Mouse (Mus musculus): ENCODE measurements around the gene Ngp.
A peak's percentile ranks its signal among the peaks of the same experiment; 100 is the strongest.

Ngp gene

DNA sequence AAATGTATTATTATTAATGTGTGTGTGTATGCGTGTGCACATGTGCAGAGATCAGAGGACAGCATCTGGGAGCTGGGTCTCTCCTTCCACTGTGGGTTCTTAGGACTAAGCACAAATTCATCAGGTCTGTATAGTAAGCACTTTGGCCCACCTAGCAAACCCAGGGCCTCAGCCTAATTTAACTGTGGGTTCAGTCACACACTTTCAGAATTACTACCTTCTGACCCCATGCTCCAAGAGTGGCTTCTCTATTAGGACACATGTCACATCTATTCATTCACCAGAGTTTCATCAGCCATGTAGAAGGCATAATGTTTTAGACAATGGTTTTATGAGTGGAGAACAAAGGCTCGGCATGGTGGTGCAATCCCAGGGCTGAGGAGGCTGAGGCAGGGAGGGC lies 13.5 kb downstream of the Ngp start:
- no peak for DNase-seq (ENCODE audit: low read depth, low spot score)

DNA sequence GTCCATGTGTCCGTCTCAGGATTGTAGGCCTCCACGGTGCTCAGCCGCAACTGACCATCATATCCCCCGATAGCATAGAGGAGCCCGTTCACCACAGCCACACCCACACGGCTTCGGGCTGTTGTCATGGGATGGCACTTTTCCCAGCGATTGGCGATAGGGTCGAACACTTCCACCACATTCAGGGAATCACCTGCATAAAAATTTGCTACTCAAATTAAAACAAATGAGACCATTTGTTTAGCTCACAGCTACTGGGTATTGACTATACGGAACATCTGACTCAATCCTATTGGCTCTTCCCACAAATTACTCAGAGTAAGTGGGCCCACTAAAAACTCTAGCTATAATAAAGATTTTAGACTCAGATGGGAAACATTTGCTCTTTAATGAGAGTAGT lies 16.5 kb downstream of the Ngp start:
- DNase-seq (ENCODE audit: low read depth, low spot score), result no peak

DNA sequence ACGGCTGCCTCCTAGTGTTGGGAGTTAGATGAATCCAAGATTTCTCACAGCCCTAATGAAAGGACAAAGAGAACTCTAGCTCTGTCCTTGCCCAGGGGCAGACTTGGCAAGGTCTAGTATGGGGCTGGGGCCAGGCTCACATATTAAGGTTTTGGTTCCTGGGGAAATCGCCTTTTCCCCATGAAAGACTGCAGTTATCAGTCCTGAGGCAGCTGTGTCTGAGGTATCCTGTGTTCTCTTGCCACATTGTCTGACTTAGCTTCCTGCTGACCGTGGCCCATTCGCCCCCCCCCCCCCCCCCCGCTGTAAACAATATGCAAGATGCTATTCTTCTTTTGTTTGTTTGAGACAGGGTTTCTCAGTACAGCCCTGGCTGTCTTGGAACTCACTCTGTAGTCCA lies 20.5 kb downstream of the Ngp start:
- no peak for DNase-seq (ENCODE audit: low read depth, low spot score)

DNA sequence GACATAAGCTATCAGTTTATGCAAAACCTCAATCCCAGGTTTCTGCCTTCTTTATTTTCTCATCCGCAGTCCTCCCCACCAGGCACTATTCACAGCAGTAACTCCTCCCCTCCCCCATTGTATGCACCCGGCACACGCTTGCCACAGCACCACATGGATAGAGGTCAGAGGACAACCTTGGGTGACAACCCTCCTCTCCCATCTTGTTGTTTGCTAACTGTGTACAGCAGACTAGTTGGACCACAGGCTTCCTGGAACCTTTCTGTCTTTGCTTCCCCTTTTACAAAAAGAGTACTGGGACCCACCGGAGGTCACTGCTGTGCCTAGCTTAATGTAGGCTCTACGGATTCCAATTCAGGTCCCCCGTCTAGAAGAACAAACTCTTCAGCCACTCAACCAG lies 21.0 kb downstream of the Ngp start:
- no peak for DNase-seq (ENCODE audit: low read depth, low spot score)

DNA sequence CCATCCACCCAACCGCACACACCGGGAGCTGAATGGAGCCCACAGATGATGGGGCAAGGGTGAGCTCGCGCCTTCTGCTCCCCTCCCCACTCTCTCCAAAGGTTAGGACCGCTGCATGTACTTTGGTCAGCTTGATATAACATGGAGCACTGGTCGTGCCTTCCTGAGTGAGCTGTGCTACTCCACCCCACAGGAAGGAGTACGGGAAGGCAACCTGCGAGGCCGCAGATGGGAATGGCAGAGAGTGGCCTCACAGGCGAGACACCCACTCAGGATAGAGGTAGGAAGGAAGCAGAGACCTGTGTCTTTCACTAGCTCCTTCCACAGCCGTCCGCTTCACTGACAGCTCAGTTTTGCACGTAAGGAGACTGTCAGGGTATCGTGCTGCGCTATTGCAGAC lies 28.8 kb downstream of the Ngp start:
- no peak for DNase-seq (ENCODE audit: low read depth, low spot score)

DNA sequence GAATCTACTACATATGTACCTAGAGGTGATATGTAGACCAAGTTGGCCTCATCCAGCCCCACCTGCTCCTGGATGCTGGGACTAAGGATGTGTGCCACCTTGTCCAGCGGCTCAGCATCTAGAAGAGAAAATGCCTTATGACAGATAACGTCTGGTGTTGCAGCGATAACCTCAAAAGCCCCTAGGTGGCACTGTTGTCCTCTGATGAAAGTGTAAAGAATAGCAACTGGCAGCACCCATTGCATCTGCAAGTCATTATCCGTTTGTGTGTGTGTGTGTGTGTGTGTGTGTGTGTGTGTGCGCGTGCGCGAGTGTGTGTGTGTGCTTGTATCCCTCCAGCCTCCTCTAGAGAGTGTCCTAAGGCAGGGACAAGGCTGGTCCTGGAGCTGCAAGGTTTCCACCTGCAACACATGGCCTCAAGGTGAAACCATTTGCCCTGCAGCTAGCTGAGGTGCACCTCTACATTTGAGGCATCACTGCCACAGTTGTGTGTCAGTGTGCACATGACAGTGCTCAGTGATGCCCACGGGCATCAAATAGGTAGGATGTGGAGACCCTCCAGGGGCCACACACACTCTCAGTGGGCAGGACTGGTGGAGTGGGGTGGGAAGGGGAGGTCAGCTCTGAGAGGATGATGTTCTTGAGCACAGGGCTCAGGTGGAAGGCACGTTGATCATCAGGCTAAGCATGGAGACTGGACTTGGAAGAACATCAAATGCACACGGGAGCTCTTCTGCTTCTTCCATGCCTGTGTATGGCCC lies 29.5 kb downstream of the Ngp start:
- DNase-seq (ENCODE audit: low read depth, low spot score), result peak; percentile 83

DNA sequence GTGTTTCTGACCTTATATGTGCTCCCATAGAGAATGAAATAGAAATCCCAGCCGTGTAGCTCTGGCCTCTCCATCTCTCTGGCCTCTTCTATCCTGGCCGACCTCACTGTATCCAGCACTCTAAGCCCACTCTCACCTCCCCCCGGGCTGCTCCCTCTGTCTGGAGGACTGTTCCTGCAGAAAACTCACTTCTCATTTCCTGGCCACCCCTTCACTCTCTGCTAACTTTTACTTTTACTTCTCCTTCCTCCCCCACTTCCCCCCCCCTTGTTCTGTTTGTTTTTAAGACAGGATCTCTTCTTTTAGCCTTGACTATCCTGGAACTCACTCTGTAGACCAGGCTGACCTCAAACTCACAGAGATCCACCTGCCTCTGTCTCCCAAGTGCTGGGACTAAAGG lies 33.0 kb downstream of the Ngp start:
- DNase-seq (ENCODE audit: low read depth, low spot score), result no peak

DNA sequence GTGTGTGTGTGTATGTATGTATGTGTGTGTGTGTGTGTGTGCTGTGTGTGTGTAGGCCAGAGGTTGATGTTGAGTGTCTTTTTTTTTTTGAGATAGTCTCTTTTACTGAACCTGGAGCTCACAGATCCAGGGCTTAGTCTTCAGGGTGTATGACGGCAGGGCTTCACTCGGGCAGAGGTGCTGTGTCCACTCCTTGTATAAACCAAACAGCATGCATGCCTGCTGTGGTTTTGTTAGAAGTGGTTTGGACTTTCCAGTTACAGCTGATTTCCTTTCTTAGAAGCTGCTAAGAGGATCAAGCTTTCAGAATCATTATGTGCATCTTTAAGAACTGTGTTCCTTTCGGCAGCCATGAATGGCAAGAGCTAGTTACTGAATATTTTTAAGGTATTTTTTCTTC lies 38.4 kb downstream of the Ngp start:
- DNase-seq (ENCODE audit: low read depth, low spot score), result no peak

DNA sequence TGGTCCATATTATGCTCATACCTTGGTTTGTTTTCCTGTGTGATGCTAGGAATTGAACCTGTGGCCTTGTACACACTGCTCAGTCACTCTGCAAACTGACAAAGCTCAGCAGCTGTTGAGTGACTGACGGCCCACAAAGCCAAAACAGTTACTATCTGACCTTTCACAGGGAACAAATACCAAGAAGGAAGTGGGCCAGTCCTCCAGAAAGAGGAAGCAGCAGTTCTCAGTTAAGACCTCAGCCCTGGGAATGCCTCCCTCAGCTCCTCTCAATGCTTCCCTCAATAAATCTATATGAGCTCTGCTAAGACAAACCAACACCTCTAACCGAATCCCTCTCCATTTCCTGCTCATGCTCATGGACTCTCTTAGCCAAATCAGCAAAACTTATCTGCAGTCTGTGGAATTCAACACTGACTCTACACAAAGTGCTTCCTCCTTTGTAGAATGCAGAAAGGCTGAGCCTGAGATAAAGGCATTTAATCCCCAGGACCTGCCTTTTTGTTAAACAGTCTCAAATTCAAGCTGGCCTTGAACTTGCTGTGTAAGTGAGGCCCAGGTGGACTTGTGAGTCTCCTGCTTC lies 39.7 kb downstream of the Ngp start:
- DNase-seq (ENCODE audit: low read depth, low spot score), result no peak

DNA sequence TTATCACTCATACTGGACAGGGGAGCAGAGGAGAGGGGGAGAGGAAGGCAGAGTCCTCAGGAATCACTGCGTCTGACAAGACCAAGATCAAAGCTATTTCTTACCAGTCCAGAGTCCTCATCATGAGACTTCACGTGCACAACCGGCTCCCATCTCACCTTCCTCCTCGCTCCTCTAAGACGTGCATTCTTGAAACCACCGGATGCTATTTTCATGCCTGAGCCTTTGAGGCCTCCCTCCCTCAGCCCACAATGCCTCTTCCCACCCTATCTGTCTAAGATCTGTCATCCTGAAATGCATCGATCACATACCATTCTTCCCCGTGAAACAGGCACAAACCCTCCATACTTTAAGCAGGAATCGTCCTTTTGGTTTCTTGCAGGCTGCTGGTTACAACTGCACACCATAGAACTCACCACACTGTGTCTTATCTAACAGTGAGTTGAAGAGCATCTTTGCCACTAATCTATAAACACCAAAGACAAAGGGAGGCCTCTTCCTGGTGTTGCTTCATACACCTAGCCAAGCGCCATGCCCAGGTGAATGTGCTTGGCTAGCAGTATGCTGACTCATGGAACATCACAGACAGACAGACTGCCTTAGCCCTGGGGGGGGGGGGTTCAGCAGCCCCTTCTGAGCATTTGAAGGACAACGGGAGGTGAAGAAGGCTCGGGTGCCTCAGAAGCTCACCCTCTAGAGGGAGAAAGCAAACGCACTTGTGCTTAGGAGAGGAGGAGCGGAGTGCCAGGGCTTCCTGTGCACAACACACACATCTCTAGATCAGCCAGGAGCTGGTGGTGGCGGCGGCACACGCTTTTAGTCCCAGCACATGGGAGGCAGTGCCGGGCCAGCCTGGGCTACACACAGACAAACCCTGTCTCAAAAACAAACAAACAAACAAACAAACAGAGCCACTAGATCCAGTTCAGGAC lies 41.6 kb downstream of the Ngp start:
- no peak for DNase-seq (ENCODE audit: low read depth, low spot score)

DNA sequence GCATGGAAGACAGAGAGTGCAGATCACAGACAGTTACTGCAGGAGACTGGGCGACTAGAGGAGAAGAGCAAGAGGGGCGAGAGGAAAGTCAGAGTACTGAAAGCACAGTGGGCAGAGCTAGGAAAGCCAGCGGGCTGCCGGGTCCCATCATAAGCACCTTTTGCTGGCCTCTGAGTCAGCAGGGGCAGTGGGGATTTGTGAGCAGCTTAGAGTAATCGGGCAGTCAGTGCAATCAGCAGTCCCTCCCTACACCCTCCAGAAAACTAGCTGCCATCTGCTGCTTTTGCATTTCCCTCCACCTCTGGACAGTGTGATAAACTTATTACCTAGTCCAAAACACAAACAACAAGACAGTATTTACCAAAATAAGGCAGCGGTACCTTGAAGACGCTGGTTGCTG lies 42.8 kb downstream of the Ngp start:
- peak; percentile 89 for DNase-seq (ENCODE audit: low read depth, low spot score)

DNA sequence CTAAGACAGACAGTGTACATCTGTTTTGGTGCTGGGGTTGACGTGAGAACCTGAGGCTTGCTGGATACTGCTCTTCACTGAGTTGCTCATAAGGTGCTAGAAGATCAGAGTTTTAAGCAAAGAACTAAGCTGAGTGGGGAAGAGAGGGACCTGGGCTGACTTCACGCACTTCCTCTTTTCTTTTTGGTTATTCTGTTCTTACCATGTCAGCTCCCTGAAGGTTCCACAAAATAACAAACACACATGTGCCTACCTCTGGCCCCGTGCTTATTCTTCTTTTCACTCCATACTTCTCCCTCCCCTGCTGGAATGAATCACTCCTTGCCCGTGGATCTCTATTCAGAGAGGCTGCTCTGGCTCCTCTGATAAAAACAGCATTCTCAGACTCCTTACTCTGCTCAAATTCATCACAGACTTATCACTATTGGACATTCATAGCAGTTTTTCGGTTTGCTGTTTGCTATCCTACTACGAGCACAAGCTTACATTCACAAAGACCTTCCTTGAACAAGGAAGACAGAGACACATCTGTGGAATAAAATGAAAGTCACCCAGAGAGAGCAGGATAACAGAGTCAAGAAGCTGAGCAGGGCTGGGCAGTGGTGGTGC lies 44.5 kb downstream of the Ngp start:
- no peak for DNase-seq (ENCODE audit: low read depth, low spot score)

DNA sequence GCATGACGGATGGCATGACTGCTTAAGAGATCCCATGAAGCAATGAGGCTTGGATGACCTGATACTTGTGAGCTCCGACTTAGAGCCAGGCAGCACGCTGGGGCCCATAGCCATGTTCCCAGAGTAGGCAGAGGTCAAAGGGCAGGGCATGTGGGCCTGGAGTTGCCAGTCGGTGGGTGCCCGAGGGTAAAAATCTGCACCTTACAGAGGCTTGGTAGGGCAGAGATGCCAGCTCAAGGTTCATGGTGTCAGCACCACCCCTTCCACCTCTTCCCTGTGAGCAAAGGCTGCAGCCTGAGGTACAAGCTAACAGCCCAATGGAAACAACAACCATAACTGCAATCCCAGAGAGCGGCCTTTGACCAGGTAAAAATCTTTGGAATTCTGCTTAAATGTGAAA lies 45.8 kb downstream of the Ngp start:
- DNase-seq (ENCODE audit: low read depth, low spot score), result no peak

DNA sequence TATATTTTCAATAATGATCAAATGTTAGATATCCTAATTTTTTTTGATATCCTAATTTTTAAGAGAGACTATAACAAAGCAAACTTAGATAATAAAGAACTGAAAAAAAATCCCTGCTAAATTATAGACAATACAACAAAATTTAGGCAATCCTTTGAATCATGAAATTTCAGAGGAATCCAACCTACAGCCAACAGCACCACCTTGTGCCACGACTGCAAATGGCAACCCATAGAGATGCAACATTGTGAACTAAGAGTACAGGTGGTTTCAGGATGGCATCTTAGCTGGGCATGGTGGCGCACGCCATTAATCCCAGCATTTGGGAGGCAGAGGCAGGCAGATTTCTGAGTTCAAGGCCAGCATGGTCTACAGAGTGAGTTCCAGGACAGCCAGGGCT lies 46.6 kb downstream of the Ngp start:
- DNase-seq (ENCODE audit: low read depth, low spot score), result no peak

All from retina, adult 2 months (tissue).